Mouse (Mus musculus) ES-Bruce4 (cell line): ENCODE measurements around the gene Tenm2. TPM values are rescaled to one million over a fixed set of nuclear protein-coding genes. Genes with fewer than 3 reads are reported as not detected.

Experiments
- H3K27ac ChIP-seq: 2 replicates; pipeline ENCODE4 v1.5.1; 2012; ENCODE audit warnings: low read length, inconsistent platforms; ENCODE audit not compliant: insufficient read depth
- H3K27me3 ChIP-seq: 2 replicates; pipeline ENCODE4 v1.6.1; 2012; ENCODE audit warnings: mild to moderate bottlenecking, low read length, inconsistent platforms; ENCODE audit not compliant: control insufficient read depth, poor library complexity, insufficient read depth, severe bottlenecking
- H3K36me3 ChIP-seq: 2 replicates; pipeline ENCODE4 v1.6.1; 2012; ENCODE audit warnings: inconsistent platforms, mild to moderate bottlenecking, low read length, moderate library complexity; ENCODE audit not compliant: control insufficient read depth, poor library complexity, insufficient read depth, severe bottlenecking
- H3K4me1 ChIP-seq: one replicate; pipeline ENCODE4 v1.8.1; 2011; ENCODE audit warnings: low read length; ENCODE audit not compliant: control insufficient read depth, insufficient read depth
- H3K4me3 ChIP-seq: 2 replicates; pipeline ENCODE4 v1.5.1; 2011; ENCODE audit warnings: low read depth, mild to moderate bottlenecking, low read length
- H3K9ac ChIP-seq: 2 replicates; pipeline ENCODE4 v1.6.1; 2012; ENCODE audit warnings: low read depth, mild to moderate bottlenecking, inconsistent platforms; ENCODE audit not compliant: poor library complexity, severe bottlenecking
- H3K9me3 ChIP-seq: replicated peaks from 2 replicates; pipeline ENCODE4 v1.6.1; 2012; ENCODE audit warnings: mild to moderate bottlenecking, low read length, inconsistent platforms; ENCODE audit not compliant: control insufficient read depth, poor library complexity, insufficient read depth, severe bottlenecking
- CTCF ChIP-seq: IDR thresholded peaks from one replicate; pipeline ENCODE4 v1.8.1; 2011; ENCODE audit warnings: low read depth, low read length
- EP300 ChIP-seq: IDR thresholded peaks from 2 replicates; pipeline ENCODE4 v1.6.1; 2011; ENCODE audit warnings: low read depth, low read length; ENCODE audit not compliant: insufficient read depth
- POLR2A ChIP-seq: IDR thresholded peaks from one replicate; pipeline ENCODE4 v1.8.1; 2011; ENCODE audit warnings: low read length; ENCODE audit not compliant: insufficient read depth
- polyA plus RNA-seq: library from polyadenylated mRNA; stranded (reverse); fragments of >200 nt; gene quantifications from 2 replicates; pipeline ENCODE4 v1.2.4, GENCODE M21; 2011; ENCODE audit warnings: low read depth; ENCODE audit not compliant: missing spikeins, insufficient read depth, insufficient read length

Gene Tenm2
- polyA plus RNA-seq, 1 experiment, result not detected

- no peaks in the 10 kb centered on the region for H3K9me3 ChIP-seq
- TF ChIP-seq CTCF (no peak), EP300 (no peak), POLR2A (no peak)
- no peaks in the 10 kb centered on the region for H3K36me3 ChIP-seq
- no peaks in the 10 kb centered on the region; the same call in 1 of the 2 replicates for H3K27me3 ChIP-seq
- H3K9ac ChIP-seq, result no peak overlapping the region
- H3K4me1 ChIP-seq, result no peaks in the 10 kb centered on the region
- no peak overlapping the region for H3K27ac ChIP-seq
- H3K4me3 ChIP-seq, result no peak overlapping the region
Measured at GRCm38 (mm10) chr11:36302913-36303371, 932.8 kb downstream of the Tenm2 start.

- Histone ChIP-seq H3K4me1 (no peaks in the 10 kb centered on the region), H3K4me3 (no peak overlapping the region), H3K9me3 (no peaks in the 10 kb centered on the region), H3K27ac (no peak overlapping the region), H3K9ac (no peak overlapping the region), H3K36me3 (no peaks in the 10 kb centered on the region), H3K27me3 (no peaks in the 10 kb centered on the region; the same call in 1 of the 2 replicates)
- no peak for TF ChIP-seq POLR2A
- no peak for TF ChIP-seq EP300
- TF ChIP-seq CTCF, result no peak
Measured at GRCm38 (mm10) chr11:36302096-36302495, 933.7 kb downstream of the Tenm2 start.

GRCm38 (mm10) chr11:36296568-36296967, 939.2 kb downstream of the Tenm2 start:
- H3K27ac ChIP-seq, result no peak overlapping the region
- no peaks in the 10 kb centered on the region for H3K4me1 ChIP-seq
- no peaks in the 10 kb centered on the region for H3K9me3 ChIP-seq
- H3K27me3 ChIP-seq, result no peaks in the 10 kb centered on the region; the same call in 1 of the 2 replicates
- no peak overlapping the region for H3K4me3 ChIP-seq
- H3K36me3 ChIP-seq, result no peaks in the 10 kb centered on the region
- TF ChIP-seq CTCF, result no peak
- no peak for TF ChIP-seq EP300
- TF ChIP-seq POLR2A, result no peak
- no peak overlapping the region for H3K9ac ChIP-seq

GRCm38 (mm10) chr11:36292206-36292605, 943.6 kb downstream of the Tenm2 start:
- no peaks in the 10 kb centered on the region; the same call in 1 of the 2 replicates for H3K27me3 ChIP-seq
- H3K27ac ChIP-seq, result no peak overlapping the region
- no peaks in the 10 kb centered on the region for H3K36me3 ChIP-seq
- TF ChIP-seq CTCF (no peak), EP300 (no peak), POLR2A (no peak)
- no peak overlapping the region for H3K9ac ChIP-seq
- H3K4me1 ChIP-seq, result no peaks in the 10 kb centered on the region
- no peaks in the 10 kb centered on the region for H3K9me3 ChIP-seq
- H3K4me3 ChIP-seq, result no peak overlapping the region

- TF ChIP-seq CTCF, result no peak
- no peak for TF ChIP-seq EP300
- TF ChIP-seq POLR2A, result no peak
- Histone ChIP-seq H3K4me1 (no peaks in the 10 kb centered on the region), H3K27me3 (no peaks in the 10 kb centered on the region)
Measured at GRCm38 (mm10) chr11:36286246-36286645, 949.5 kb downstream of the Tenm2 start.

GRCm38 (mm10) chr11:36280533-36280932, 955.2 kb downstream of the Tenm2 start:
- no peak for TF ChIP-seq CTCF
- TF ChIP-seq POLR2A, result no peak
- TF ChIP-seq EP300, result no peak
- Histone ChIP-seq H3K36me3 (no peaks in the 10 kb centered on the region), H3K4me1 (no peaks in the 10 kb centered on the region), H3K27ac (no peak overlapping the region), H3K27me3 (no peaks in the 10 kb centered on the region), H3K9me3 (no peaks in the 10 kb centered on the region), H3K9ac (no peak overlapping the region), H3K4me3 (no peak overlapping the region)

More at GRCm38 (mm10) chr11:36286246-36286645, 949.5 kb downstream of the Tenm2 start:
- Histone ChIP-seq H3K4me3 (no peak overlapping the region), H3K9ac (no peak overlapping the region), H3K36me3 (no peaks in the 10 kb centered on the region), H3K9me3 (no peaks in the 10 kb centered on the region), H3K27ac (no peak overlapping the region)
